Mouse (Mus musculus): ENCODE results near the gene Fsd2. TPM values are rescaled to one million over a fixed set of nuclear protein-coding genes. Genes with fewer than 3 reads are reported as not detected.

Fsd2 gene
- polyA plus RNA-seq, 1 experiment from 2014 or later, result 0.27 TPM

DNA sequence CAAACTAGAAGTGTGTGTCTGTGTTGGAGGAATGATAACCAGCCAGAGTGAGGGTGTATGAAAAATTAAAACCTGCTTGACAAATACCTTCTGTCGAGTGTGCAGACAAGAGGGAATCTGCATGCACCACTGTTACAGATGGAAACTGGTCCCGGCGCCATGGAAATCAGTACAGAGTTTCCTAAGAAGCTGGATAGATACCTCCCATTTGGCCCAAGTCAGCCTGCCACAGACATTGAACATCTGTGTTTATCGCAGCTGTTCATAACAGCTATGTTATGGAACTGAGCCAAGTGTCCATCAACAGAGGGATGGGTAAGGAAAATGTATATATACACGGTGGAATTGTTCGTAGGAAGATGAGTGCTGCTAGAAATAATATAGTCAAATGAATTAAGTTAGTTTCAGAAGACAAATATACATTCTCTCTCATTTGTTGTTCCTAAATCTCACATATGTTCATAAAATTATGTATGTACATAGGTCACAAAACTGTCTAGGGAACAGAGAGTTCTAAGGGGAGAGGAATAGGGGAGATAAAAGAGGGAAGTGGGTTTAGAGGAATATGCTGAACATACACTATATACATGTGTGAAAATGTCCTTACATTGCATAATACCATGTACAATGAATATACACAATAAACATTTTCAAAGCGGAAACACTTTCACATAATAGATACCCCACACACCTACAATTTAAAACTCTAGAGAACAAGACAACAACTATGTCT, 9.3 kb downstream of the Fsd2 start:
- H3K36me3 ChIP-seq (ENCODE audit: insufficient read depth, low read length), result no peaks in the 10 kb centered on the region
- no peaks in the 10 kb centered on the region for H3K9me3 ChIP-seq (ENCODE audit: low read length)
- ATAC-seq (ENCODE audit: low FRiP score, low TSS enrichment), result no peak
- WGBS, result 78% methylated on average over 7 of the region's 7 CpGs
- no peak overlapping the region for H3K27ac ChIP-seq (ENCODE audit: low read length)
- H3K4me1 ChIP-seq (ENCODE audit: insufficient read depth, low read length), result no peaks in the 10 kb centered on the region
- no peaks in the 10 kb centered on the region for H3K27me3 ChIP-seq (ENCODE audit: insufficient read depth, low read length)
- no peak overlapping the region for H3K4me2 ChIP-seq (replicated peaks; ENCODE audit: low read depth, low read length)
- no peak overlapping the region for H3K9ac ChIP-seq (replicated peaks; ENCODE audit: low read length)
- H3K4me3 ChIP-seq (ENCODE audit: low read length), result no peak overlapping the region

DNA sequence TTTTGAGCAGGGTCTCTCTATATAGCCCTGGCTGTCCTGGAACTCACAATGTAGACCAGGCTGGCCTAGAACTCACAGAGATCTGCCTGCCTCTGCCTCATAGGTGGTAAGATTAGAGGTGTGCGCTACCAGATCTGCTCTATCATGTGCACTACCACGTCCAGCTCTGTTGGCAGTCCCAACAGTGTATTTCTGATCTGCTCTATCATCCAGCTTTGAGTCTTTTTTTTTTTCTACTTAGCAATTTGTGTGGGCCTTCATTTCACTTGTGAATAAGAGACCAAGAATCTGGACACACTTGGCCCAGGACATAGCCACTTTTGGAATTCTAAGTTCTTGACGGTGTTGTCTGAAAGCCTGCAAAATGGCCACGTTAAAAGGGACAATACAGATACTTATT, 9.9 kb downstream of the Fsd2 start:
- Histone ChIP-seq H3K9me3 (ENCODE audit: low read length) (no peaks in the 10 kb centered on the region), H3K36me3 (ENCODE audit: insufficient read depth, low read length) (no peaks in the 10 kb centered on the region), H3K27me3 (ENCODE audit: insufficient read depth, low read length) (no peaks in the 10 kb centered on the region), H3K4me3 (ENCODE audit: low read length) (no peak overlapping the region), H3K4me1 (ENCODE audit: insufficient read depth, low read length) (no peaks in the 10 kb centered on the region), H3K9ac (replicated peaks; ENCODE audit: low read length) (no peak overlapping the region), H3K27ac (ENCODE audit: low read length) (no peak overlapping the region), H3K4me2 (replicated peaks; ENCODE audit: low read depth, low read length) (no peak overlapping the region)
- ATAC-seq (ENCODE audit: low FRiP score, low TSS enrichment), result no peak
- WGBS, result 79% methylated on average over 4 of the region's 4 CpGs

DNA sequence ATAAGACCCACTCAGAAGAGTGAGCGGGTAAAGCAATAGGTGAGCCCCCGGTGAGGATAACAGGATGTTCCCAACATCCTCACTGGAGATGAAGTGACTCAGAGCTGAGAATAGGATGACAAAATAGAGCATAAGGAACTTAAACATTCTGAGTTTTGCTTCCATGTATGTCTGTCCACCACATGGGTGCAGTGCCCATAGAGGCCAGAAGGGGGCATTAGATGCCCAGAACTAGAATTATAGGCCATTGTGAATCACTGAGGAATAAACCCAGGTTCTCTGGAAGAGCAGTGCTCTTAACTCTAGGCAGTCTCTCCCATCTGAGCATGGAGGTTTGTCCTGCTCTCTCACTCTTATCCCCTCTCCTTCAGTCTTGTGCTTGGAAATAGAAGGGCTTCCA, 12.4 kb downstream of the Fsd2 start:
- no peak overlapping the region for H3K4me3 ChIP-seq (ENCODE audit: low read length)
- no peak overlapping the region for H3K27ac ChIP-seq (ENCODE audit: low read length)
- H3K9ac ChIP-seq (replicated peaks; ENCODE audit: low read length), result no peak overlapping the region
- H3K27me3 ChIP-seq (ENCODE audit: insufficient read depth, low read length), result no peaks in the 10 kb centered on the region
- 77% methylated on average over 2 of the region's 2 CpGs for WGBS
- no peaks in the 10 kb centered on the region for H3K9me3 ChIP-seq (ENCODE audit: low read length)
- no peak for ATAC-seq (ENCODE audit: low FRiP score, low TSS enrichment)
- H3K36me3 ChIP-seq (ENCODE audit: insufficient read depth, low read length), result no peaks in the 10 kb centered on the region
- no peak overlapping the region for H3K4me2 ChIP-seq (replicated peaks; ENCODE audit: low read depth, low read length)
- H3K4me1 ChIP-seq (ENCODE audit: insufficient read depth, low read length), result no peaks in the 10 kb centered on the region

DNA sequence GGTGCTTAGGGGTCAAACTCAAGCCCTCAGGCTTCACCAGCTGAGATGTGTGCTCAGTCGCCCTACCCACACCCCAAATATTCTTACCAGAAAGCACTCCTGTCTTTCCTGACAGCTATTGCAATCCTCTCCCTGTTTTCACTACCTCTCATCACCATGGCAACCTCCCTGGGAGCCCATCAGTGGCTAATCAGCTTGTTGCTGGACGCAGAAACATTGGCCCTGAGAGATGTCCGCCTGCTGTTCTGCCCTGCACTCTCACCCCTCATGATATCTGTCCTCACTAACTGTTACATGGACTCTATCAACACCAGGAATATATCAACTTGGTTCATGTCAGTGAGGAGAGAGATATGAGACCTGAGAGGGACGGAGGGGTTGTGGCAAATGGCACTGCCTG, 13.2 kb downstream of the Fsd2 start:
- H3K36me3 ChIP-seq (ENCODE audit: insufficient read depth, low read length), result no peaks in the 10 kb centered on the region
- H3K9me3 ChIP-seq (ENCODE audit: low read length), result no peaks in the 10 kb centered on the region
- no peaks in the 10 kb centered on the region for H3K4me1 ChIP-seq (ENCODE audit: insufficient read depth, low read length)
- H3K4me2 ChIP-seq (replicated peaks; ENCODE audit: low read depth, low read length), result no peak overlapping the region
- no peak overlapping the region for H3K4me3 ChIP-seq (ENCODE audit: low read length)
- H3K9ac ChIP-seq (replicated peaks; ENCODE audit: low read length), result no peak overlapping the region
- no peak overlapping the region for H3K27ac ChIP-seq (ENCODE audit: low read length)
- H3K27me3 ChIP-seq (ENCODE audit: insufficient read depth, low read length), result no peaks in the 10 kb centered on the region
- ATAC-seq (ENCODE audit: low FRiP score, low TSS enrichment), result no peak
- 72% methylated on average over 4 of the region's 4 CpGs for WGBS

DNA sequence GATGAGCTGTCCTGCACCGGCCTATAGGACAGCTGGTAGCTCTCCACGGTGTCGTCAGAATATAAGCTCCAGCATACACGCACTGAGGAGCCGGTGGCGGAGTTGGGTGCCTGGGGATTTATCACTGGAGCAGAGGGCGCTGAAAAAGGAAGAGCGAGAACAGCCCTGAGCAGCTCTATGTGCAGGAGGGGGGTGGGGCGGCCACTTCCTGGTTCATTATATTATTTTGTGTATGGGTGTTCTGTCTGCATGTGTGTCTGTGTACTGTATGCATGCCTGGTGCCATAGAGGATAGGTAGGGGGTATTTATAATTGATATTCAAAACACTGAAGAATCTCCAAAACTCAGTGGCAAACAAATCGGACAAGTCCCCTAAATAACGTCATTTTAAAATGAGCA, 17.9 kb downstream of the Fsd2 start:
- Histone ChIP-seq H3K4me1 (ENCODE audit: insufficient read depth, low read length) (no peaks in the 10 kb centered on the region), H3K36me3 (ENCODE audit: insufficient read depth, low read length) (no peaks in the 10 kb centered on the region), H3K9ac (replicated peaks; ENCODE audit: low read length) (no peak overlapping the region), H3K9me3 (ENCODE audit: low read length) (no peaks in the 10 kb centered on the region), H3K27ac (ENCODE audit: low read length) (no peak overlapping the region), H3K27me3 (ENCODE audit: insufficient read depth, low read length) (no peaks in the 10 kb centered on the region), H3K4me3 (ENCODE audit: low read length) (no peak overlapping the region), H3K4me2 (replicated peaks; ENCODE audit: low read depth, low read length) (no peak overlapping the region)
- 63% methylated on average over 11 of the region's 11 CpGs for WGBS
- no peak for ATAC-seq (ENCODE audit: low FRiP score, low TSS enrichment)

DNA sequence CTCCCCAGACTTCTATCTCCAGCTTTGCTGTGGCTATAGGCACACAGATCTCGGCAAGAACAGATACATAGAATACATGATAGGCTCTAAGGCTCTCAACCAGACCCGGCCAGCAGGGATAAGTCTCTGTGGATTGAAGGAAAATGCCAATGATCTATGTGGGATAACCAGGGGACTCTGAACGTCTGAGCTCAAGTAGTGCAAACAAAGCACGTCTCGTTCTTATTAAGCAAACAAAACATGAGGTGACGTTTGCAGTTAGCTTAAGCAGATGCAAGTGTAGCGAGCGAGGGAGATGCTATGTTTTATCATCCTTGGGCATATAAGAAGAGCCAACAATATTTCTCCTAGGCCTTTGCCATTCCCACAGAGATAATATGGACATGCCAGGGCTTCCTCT, 23.8 kb downstream of the Fsd2 start:
- no peak for ATAC-seq (ENCODE audit: low FRiP score, low TSS enrichment)
- H3K27ac ChIP-seq (ENCODE audit: low read length), result no peak overlapping the region
- H3K4me1 ChIP-seq (ENCODE audit: insufficient read depth, low read length), result no peaks in the 10 kb centered on the region
- no peaks in the 10 kb centered on the region for H3K27me3 ChIP-seq (ENCODE audit: insufficient read depth, low read length)
- no peaks in the 10 kb centered on the region for H3K36me3 ChIP-seq (ENCODE audit: insufficient read depth, low read length)
- no peak overlapping the region for H3K4me3 ChIP-seq (ENCODE audit: low read length)
- H3K9ac ChIP-seq (replicated peaks; ENCODE audit: low read length), result no peak overlapping the region
- H3K9me3 ChIP-seq (ENCODE audit: low read length), result no peaks in the 10 kb centered on the region
- H3K4me2 ChIP-seq (replicated peaks; ENCODE audit: low read depth, low read length), result no peak overlapping the region
- 81% methylated on average over 8 of the region's 8 CpGs for WGBS

DNA sequence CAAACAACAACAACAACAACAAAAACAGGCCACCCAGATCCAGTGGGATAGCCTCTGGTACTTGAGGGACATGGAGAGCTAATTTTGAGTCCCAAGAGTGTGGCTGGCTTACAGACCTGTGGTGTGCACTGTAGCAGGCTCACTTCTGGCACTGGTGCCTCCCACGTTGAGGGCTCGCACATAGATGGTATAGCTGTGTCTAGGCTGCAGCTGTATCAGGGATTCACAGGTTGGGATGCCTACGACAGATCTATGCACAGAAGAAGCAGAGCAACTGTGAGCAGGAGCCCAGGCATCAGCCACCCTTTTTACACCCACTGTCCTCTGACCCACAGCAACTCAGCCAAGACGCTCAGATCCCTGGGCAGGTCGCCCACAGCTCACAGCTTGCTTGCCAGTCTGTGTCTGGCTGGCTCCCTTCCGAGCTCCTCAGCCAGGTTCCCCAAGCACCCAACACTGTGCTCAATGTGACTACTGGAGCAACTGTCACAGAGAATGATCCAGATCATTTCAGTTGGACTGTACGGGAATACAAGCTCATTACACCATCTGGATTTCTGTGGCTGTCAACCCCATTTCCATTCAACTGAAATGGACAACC, 24.7 kb downstream of the Fsd2 start:
- Histone ChIP-seq H3K9me3 (ENCODE audit: low read length) (no peaks in the 10 kb centered on the region), H3K4me2 (replicated peaks; ENCODE audit: low read depth, low read length) (no peak overlapping the region), H3K27ac (ENCODE audit: low read length) (no peak overlapping the region), H3K4me3 (ENCODE audit: low read length) (no peak overlapping the region), H3K9ac (replicated peaks; ENCODE audit: low read length) (no peak overlapping the region), H3K4me1 (ENCODE audit: insufficient read depth, low read length) (no peaks in the 10 kb centered on the region), H3K36me3 (ENCODE audit: insufficient read depth, low read length) (no peaks in the 10 kb centered on the region), H3K27me3 (ENCODE audit: insufficient read depth, low read length) (no peaks in the 10 kb centered on the region)
- no peak for ATAC-seq (ENCODE audit: low FRiP score, low TSS enrichment)
- WGBS, result 83% methylated on average over 7 of the region's 7 CpGs

DNA sequence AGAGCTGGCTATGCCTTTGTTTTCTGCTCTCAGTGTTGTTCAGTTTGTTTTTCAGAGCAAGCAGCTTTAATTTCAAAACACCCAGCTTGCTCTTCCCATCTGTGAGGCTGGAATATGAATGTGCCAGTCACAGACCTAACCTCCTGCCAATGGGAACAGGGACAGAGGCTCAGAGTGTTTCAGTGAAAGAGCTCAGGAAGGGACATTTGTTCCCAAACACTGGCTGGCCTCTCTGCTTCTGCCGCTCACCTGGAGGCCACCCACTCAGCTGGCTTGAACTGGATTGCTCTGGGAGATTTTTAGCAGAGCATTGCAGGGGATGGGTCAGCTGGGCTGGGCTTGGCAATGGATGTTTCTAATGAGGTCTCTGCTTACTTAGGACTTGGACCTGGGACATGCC, 25.7 kb downstream of the Fsd2 start:
- no peak for ATAC-seq (ENCODE audit: low FRiP score, low TSS enrichment)
- no peak overlapping the region for H3K4me3 ChIP-seq (ENCODE audit: low read length)
- H3K27me3 ChIP-seq (ENCODE audit: insufficient read depth, low read length), result no peaks in the 10 kb centered on the region
- WGBS, result 48% methylated on average over 1 of the region's 1 CpGs
- no peak overlapping the region for H3K4me2 ChIP-seq (replicated peaks; ENCODE audit: low read depth, low read length)
- H3K27ac ChIP-seq (ENCODE audit: low read length), result no peak overlapping the region
- H3K4me1 ChIP-seq (ENCODE audit: insufficient read depth, low read length), result no peaks in the 10 kb centered on the region
- no peaks in the 10 kb centered on the region for H3K36me3 ChIP-seq (ENCODE audit: insufficient read depth, low read length)
- H3K9ac ChIP-seq (replicated peaks; ENCODE audit: low read length), result no peak overlapping the region
- H3K9me3 ChIP-seq (ENCODE audit: low read length), result no peaks in the 10 kb centered on the region

DNA sequence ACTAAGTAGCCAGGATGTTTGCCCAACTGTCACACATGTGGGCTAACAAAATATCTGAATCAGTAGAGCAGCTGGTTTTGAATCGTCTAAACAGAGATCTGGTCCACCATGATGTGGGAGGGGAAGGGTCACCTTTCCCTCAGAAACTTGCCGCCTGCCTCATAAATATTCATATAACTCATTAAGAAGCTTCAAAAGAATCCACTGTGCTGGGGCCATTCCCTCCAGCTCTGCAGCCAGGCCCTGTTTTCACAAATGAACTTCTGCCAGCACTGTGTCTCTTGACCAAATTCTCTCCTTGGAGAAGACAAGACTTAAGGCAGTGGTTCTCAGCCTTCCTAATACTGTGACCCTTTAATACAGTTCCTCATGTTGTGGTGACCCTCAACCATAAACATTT, 27.2 kb downstream of the Fsd2 start:
- Histone ChIP-seq H3K4me1 (ENCODE audit: insufficient read depth, low read length) (no peaks in the 10 kb centered on the region), H3K36me3 (ENCODE audit: insufficient read depth, low read length) (peaks cover 10% of the 10 kb centered on the region; the same call in 1 of the 2 replicates), H3K4me2 (replicated peaks; ENCODE audit: low read depth, low read length) (no peak overlapping the region), H3K9me3 (ENCODE audit: low read length) (no peaks in the 10 kb centered on the region), H3K27ac (ENCODE audit: low read length) (no peak overlapping the region), H3K9ac (replicated peaks; ENCODE audit: low read length) (no peak overlapping the region), H3K4me3 (ENCODE audit: low read length) (no peak overlapping the region), H3K27me3 (ENCODE audit: insufficient read depth, low read length) (no peaks in the 10 kb centered on the region)
- 12% methylated on average over 2 of the region's 2 CpGs for WGBS
- ATAC-seq (ENCODE audit: low FRiP score, low TSS enrichment), result no peak

DNA sequence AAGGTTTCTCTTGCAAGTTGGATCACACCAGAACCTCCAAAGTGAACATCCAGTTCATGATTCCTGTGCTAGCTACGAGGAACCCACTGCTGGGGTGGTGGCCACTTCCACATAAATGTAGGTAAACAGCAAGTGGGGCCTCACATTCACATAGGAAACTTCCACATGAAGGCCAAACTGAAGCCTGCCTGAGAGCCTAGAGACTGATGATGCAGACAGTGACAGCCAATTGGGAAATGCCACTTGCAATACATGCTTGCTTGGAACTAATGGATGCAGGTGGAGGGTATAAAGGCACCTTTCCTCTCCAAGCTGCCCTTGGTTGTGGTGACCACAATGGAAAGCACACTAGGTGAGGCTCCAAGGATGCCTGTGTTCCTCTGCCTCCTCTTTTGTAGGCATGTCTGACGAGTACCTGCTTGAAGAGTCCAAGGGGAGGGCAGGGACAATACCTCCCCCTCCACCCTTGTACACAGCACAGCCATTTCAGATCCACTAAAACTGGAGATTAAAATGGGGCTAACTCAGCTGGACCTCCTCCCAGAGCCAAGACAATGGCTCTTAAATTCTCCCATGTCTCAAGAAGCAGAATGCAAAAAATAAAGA, 28.6 kb downstream of the Fsd2 start:
- no peaks in the 10 kb centered on the region for H3K4me1 ChIP-seq (ENCODE audit: insufficient read depth, low read length)
- peaks cover 12% of the 10 kb centered on the region; the same call in 1 of the 2 replicates for H3K9me3 ChIP-seq (ENCODE audit: low read length)
- H3K4me2 ChIP-seq (replicated peaks; ENCODE audit: low read depth, low read length), result no peak overlapping the region
- H3K27me3 ChIP-seq (ENCODE audit: insufficient read depth, low read length), result no peaks in the 10 kb centered on the region
- H3K36me3 ChIP-seq (ENCODE audit: insufficient read depth, low read length), result peaks cover 24% of the 10 kb centered on the region
- no peak overlapping the region for H3K9ac ChIP-seq (replicated peaks; ENCODE audit: low read length)
- WGBS, result 65% methylated on average over 2 of the region's 2 CpGs
- no peak for ATAC-seq (ENCODE audit: low FRiP score, low TSS enrichment)
- H3K27ac ChIP-seq (ENCODE audit: low read length), result no peak overlapping the region
- no peak overlapping the region for H3K4me3 ChIP-seq (ENCODE audit: low read length)

Data from kidney, embryonic 16.5 days (tissue).